Mouse (Mus musculus) ZHBTc4 (cell line): Measurements from ENCODE around the gene Gm28870.
"Not testable (repeated sequence)": the region's sequence is repeated elsewhere in the genome, so short reads cannot be mapped to it uniquely, and the experiment has no call there.

ENCODE experiments used
- DNase-seq: peaks from one replicate; pipeline ENCODE4 v3.0.0-alpha.2; 2011; ENCODE audit warnings: low read depth, low spot score

Gene Gm28870

GRCm38 (mm10) chrY:50096976-50097375 lies at the start of gene Gm28870:
TSS of gene Gm28870 (plus strand) at chrY:50097276.
- DNase-seq = not testable (repeated sequence)
